Mouse (Mus musculus) heart, postnatal 0 days (tissue): Measurements from ENCODE around the gene Kcnd3. TPM values are rescaled to one million over a fixed set of nuclear protein-coding genes. Genes with fewer than 3 reads are reported as not detected.

Experiments used
- ATAC-seq: fragments of 200-750 bp; cut with Nextera tagmentation; 2 replicates; pipeline ENCODE4 v1.8.0; 2017; ENCODE audit warnings: low read depth, moderate number of reproducible peaks, moderate library complexity; ENCODE audit not compliant: insufficient read depth
- DNase-seq: peaks from one replicate; pipeline ENCODE4 v3.0.0-alpha.2; 2016; ENCODE audit warnings: low spot score
- H3K27ac ChIP-seq: fragments of 300-500 bp; sonication (generic); 2 replicates; pipeline ENCODE4 v1.5.1; 2014; ENCODE audit warnings: low read depth, mild to moderate bottlenecking
- H3K27me3 ChIP-seq: fragments of 300-500 bp; sonication (generic); 2 replicates; pipeline ENCODE4 v1.6.1; 2014; ENCODE audit warnings: low read length, mixed read lengths; ENCODE audit not compliant: control insufficient read depth, insufficient read depth
- H3K36me3 ChIP-seq: fragments of 300-500 bp; sonication (generic); replicated peaks from 2 replicates; pipeline ENCODE4 v1.6.1; 2014; ENCODE audit warnings: low read length, mixed read lengths; ENCODE audit not compliant: control insufficient read depth, insufficient read depth
- H3K4me1 ChIP-seq: fragments of 300-500 bp; sonication (generic); 2 replicates; pipeline ENCODE4 v1.6.1; 2014; ENCODE audit warnings: antibody characterized with exemption; ENCODE audit not compliant: control insufficient read depth, insufficient read depth
- H3K4me2 ChIP-seq: fragments of 300-500 bp; sonication (generic); 2 replicates; pipeline ENCODE4 v1.6.1; 2014; ENCODE audit warnings: low read depth, mild to moderate bottlenecking, low read length, moderate library complexity
- H3K4me3 ChIP-seq: fragments of 300-500 bp; sonication (generic); 2 replicates; pipeline ENCODE4 v1.5.1; 2014; ENCODE audit warnings: low read depth, low read length
- H3K9ac ChIP-seq: fragments of 300-500 bp; sonication (generic); replicated peaks from 2 replicates; pipeline ENCODE4 v1.6.1; 2014; ENCODE audit warnings: low read depth, low read length, mixed read lengths
- H3K9me3 ChIP-seq: fragments of 300-500 bp; sonication (generic); replicated peaks from 2 replicates; pipeline ENCODE4 v1.6.1; 2016; ENCODE audit warnings: low read length; ENCODE audit not compliant: control insufficient read depth
- CTCF ChIP-seq: IDR thresholded peaks from 2 replicates; pipeline ENCODE4 v1.5.1; 2016; ENCODE audit warnings: antibody characterized with exemption, control low read depth, low read depth
- EP300 ChIP-seq: IDR thresholded peaks from 2 replicates; pipeline ENCODE4 v1.6.1; 2016; ENCODE audit warnings: antibody characterized with exemption, low read depth
- WGBS: fragments of 180-500 bp; shearing (Covaris S2); extraction: QIAGEN DNeasy Blood & Tissue Kit; methylation state at CpG from one replicate; pipeline ENCODE4 v1.1.7; 2014; 5-methylcytosine and 5-hydroxymethylcytosine counted together
- polyA plus RNA-seq: library from polyadenylated mRNA; unstranded; fragments of >200 nt; fragmentation: Nextera tagmentation; extraction: Ambion mirVana; gene quantifications from 2 replicates; pipeline ENCODE4 v1.2.1, GENCODE M21; 2015
- total RNA-seq: library from RNA; depleted of rRNA; stranded (reverse); fragments of >200 nt; gene quantifications from 2 replicates; pipeline ENCODE4 v1.2.3, GENCODE M21; 2014; ENCODE audit warnings: low replicate concordance

Kcnd3 gene
- total and polyA plus RNA-seq, 2 experiments from 2014 or later, result 0.27 to 2.4 TPM

GRCm38 (mm10) chr3:105571944-105572343, 119.8 kb downstream of the Kcnd3 start:
- 37% methylated on average over 1 of the region's 1 CpGs for WGBS

GRCm38 (mm10) chr3:105573156-105573555, 121.0 kb downstream of the Kcnd3 start:
- ATAC-seq, result no peak
- no peak overlapping the region for H3K4me3 ChIP-seq
- H3K4me2 ChIP-seq, result no peak overlapping the region
- H3K4me1 ChIP-seq, result no peaks in the 10 kb centered on the region
- no peaks in the 10 kb centered on the region for H3K9me3 ChIP-seq
- TF ChIP-seq EP300, result no peak
- no peak for TF ChIP-seq CTCF
- no peak overlapping the region for H3K27ac ChIP-seq
- H3K36me3 ChIP-seq, result no peaks in the 10 kb centered on the region
- DNase-seq, result no peak
- H3K27me3 ChIP-seq, result no peaks in the 10 kb centered on the region
- no peak overlapping the region for H3K9ac ChIP-seq
- WGBS, result 81% methylated on average over 2 of the region's 2 CpGs

More at GRCm38 (mm10) chr3:105571944-105572343, 119.8 kb downstream of the Kcnd3 start:
- H3K36me3 ChIP-seq, result no peaks in the 10 kb centered on the region
- H3K9ac ChIP-seq, result no peak overlapping the region
- no peak overlapping the region for H3K4me3 ChIP-seq
- H3K27me3 ChIP-seq, result no peaks in the 10 kb centered on the region
- no peaks in the 10 kb centered on the region for H3K4me1 ChIP-seq
- no peak overlapping the region for H3K27ac ChIP-seq
- ATAC-seq, result no peak
- no peak overlapping the region for H3K4me2 ChIP-seq
- no peak for DNase-seq
- H3K9me3 ChIP-seq, result no peaks in the 10 kb centered on the region
- TF ChIP-seq EP300 (no peak), CTCF (no peak)

- no peak overlapping the region for H3K4me2 ChIP-seq
- ATAC-seq (no peak), DNase-seq (no peak)
- H3K9me3 ChIP-seq, result no peaks in the 10 kb centered on the region
- H3K36me3 ChIP-seq, result no peaks in the 10 kb centered on the region
- H3K27ac ChIP-seq, result no peak overlapping the region
- 61% methylated on average over 3 of the region's 3 CpGs for WGBS
- H3K27me3 ChIP-seq, result no peaks in the 10 kb centered on the region
- TF ChIP-seq EP300, result no peak
- no peak for TF ChIP-seq CTCF
- no peak overlapping the region for H3K4me3 ChIP-seq
- H3K4me1 ChIP-seq, result no peaks in the 10 kb centered on the region
- no peak overlapping the region for H3K9ac ChIP-seq
These were observed 126.2 kb downstream of the Kcnd3 start for GRCm38 (mm10) chr3:105578320-105578719.

- no peak overlapping the region for H3K4me3 ChIP-seq
- no peaks in the 10 kb centered on the region for H3K27me3 ChIP-seq
- DNase-seq (no peak), ATAC-seq (no peak)
- H3K36me3 ChIP-seq, result no peaks in the 10 kb centered on the region
- no peak overlapping the region for H3K4me2 ChIP-seq
- 52% methylated on average over 6 of the region's 6 CpGs for WGBS
- no peak overlapping the region for H3K9ac ChIP-seq
- no peak for TF ChIP-seq EP300
- no peak for TF ChIP-seq CTCF
- H3K4me1 ChIP-seq, result no peaks in the 10 kb centered on the region
- H3K27ac ChIP-seq, result no peak overlapping the region
- no peaks in the 10 kb centered on the region for H3K9me3 ChIP-seq
These were observed 129.0 kb downstream of the Kcnd3 start for GRCm38 (mm10) chr3:105581119-105581518.

- H3K4me3 ChIP-seq, result no peak overlapping the region
- no peaks in the 10 kb centered on the region for H3K4me1 ChIP-seq
- no peaks in the 10 kb centered on the region for H3K27me3 ChIP-seq
- no peak for TF ChIP-seq CTCF
- no peak overlapping the region for H3K4me2 ChIP-seq
- no peaks in the 10 kb centered on the region for H3K9me3 ChIP-seq
- 29% methylated on average over 4 of the region's 4 CpGs for WGBS
- H3K27ac ChIP-seq, result no peak overlapping the region
- no peaks in the 10 kb centered on the region for H3K36me3 ChIP-seq
- DNase-seq (no peak), ATAC-seq (no peak)
- no peak overlapping the region for H3K9ac ChIP-seq
These were observed 133.6 kb downstream of the Kcnd3 start for GRCm38 (mm10) chr3:105585734-105586159.

GRCm38 (mm10) chr3:105590056-105590672, 138.0 kb downstream of the Kcnd3 start:
- WGBS, result 83% methylated on average over 15 of the region's 15 CpGs
- H3K9ac ChIP-seq, result no peak overlapping the region
- ATAC-seq, result no peak

More at GRCm38 (mm10) chr3:105590056-105590672, 138.0 kb downstream of the Kcnd3 start:
- H3K27ac ChIP-seq, result no peak overlapping the region
- H3K27me3 ChIP-seq, result no peaks in the 10 kb centered on the region
- no peak for DNase-seq
- H3K4me1 ChIP-seq, result peaks cover 5% of the 10 kb centered on the region; the same call in 1 of the 2 replicates
- H3K4me2 ChIP-seq, result no peak overlapping the region
- no peaks in the 10 kb centered on the region for H3K9me3 ChIP-seq
- H3K36me3 ChIP-seq, result no peaks in the 10 kb centered on the region
- no peak overlapping the region for H3K4me3 ChIP-seq
- TF ChIP-seq CTCF (no peak), EP300 (no peak)
